Mouse (Mus musculus): Measurements from ENCODE around the gene Mymx.

Mymx gene

DNA sequence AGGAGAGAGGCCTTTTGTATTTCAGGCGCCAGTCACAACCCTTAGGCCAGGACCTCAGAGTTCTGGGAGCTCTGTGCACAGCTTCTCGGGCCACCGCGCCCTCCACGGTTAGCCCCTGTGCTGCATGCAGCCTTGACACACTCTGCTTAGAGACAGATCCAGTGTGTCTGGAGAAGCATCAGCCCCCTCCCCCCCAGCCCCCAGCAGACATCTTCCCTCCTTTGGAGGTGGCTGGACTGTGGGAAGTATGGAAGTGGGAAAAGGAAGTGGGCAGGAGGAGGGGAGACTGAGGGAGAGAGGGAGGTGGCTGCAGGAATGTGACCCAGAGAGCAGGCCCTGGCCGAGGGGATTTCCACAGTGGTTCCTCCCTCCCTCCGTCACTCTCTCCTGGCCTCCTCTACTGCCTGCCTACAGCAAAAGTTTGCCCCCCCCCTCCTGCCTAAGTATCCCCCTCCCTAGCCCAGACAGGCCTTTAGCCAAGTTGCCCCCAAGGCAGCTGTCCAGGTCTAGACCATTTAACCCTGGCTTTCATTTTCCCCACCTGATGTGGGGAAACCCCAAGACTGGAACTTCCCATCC is 44.6 kb downstream of the Mymx start:
- H3K4me3 ChIP-seq (replicated peaks; ENCODE audit: low read length) = no peak overlapping the region
- TF ChIP-seq CTCF (conservative IDR thresholded peaks at IDR 0.05; ENCODE audit: low read length) (no peak), POU5F1 (IDR thresholded peaks at IDR 0.05; ENCODE audit: borderline replicate concordance, low read length) (no peak), NANOG (IDR thresholded peaks at IDR 0.05; ENCODE audit: borderline replicate concordance, low read length) (no peak)
- H3K27me3 ChIP-seq (ENCODE audit: insufficient read depth, low read length) = peaks cover 26% of the 10 kb centered on the region
- peaks cover 23% of the 10 kb centered on the region for H3K36me3 ChIP-seq (ENCODE audit: insufficient read depth, low read length)
- H3K4me1 ChIP-seq (replicated peaks; ENCODE audit: low read depth, low read length) = peaks cover 51% of the 10 kb centered on the region
- H3K9me3 ChIP-seq (ENCODE audit: low read length) = no peaks in the 10 kb centered on the region

DNA sequence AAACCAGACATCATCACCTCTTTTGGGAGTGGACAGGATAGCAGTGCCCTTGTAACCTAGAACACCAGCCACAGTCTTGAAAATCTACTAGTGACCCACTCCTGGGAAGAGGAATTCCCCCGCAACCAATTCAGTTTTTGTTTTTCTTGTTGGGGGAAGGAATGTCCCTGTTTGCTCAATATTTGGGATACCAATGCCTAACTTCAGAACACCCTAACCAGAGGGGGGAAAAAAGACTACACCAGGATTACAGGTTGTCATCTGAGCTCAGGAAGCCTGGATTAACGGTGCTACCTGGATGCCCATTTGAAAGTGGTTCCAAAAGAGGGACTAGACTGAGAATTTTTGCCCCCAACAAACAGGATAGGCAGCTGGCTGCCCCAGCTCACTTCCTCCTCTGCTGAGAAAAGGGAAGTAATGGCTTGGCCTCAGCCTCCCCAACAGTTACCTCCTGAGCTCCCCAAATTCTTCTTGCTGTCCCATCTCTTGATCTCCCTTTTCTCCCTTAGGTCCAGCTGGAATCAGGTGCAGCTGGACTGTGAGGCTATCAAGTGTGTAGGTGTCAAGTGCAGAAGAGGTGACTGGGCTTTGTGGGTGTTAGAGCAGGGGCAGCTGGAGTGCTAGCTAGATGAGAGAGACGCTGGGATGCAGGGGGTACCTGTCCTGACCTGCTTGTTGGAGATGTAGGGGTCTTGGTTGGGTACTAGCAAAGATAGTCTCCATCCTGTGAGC is 45.2 kb downstream of the Mymx start:
- peak overlapping the region; percentile 92 for H3K4me3 ChIP-seq (replicated peaks; ENCODE audit: low read length)
- peaks cover 55% of the 10 kb centered on the region for H3K4me1 ChIP-seq (replicated peaks; ENCODE audit: low read depth, low read length)
- H3K36me3 ChIP-seq (ENCODE audit: insufficient read depth, low read length) = peaks cover 20% of the 10 kb centered on the region
- no peaks in the 10 kb centered on the region for H3K9me3 ChIP-seq (ENCODE audit: low read length)
- peaks cover 26% of the 10 kb centered on the region for H3K27me3 ChIP-seq (ENCODE audit: insufficient read depth, low read length)
- TF ChIP-seq POU5F1 (IDR thresholded peaks at IDR 0.05; ENCODE audit: borderline replicate concordance, low read length) = no peak
- TF ChIP-seq NANOG (IDR thresholded peaks at IDR 0.05; ENCODE audit: borderline replicate concordance, low read length) = no peak
- no peak for TF ChIP-seq CTCF (conservative IDR thresholded peaks at IDR 0.05; ENCODE audit: low read length)

- H3K9me3 ChIP-seq (ENCODE audit: low read length) = no peaks in the 10 kb centered on the region
- H3K27me3 ChIP-seq (ENCODE audit: insufficient read depth, low read length) = peaks cover 26% of the 10 kb centered on the region
- peaks cover 20% of the 10 kb centered on the region for H3K36me3 ChIP-seq (ENCODE audit: insufficient read depth, low read length)
- TF ChIP-seq POU5F1 (IDR thresholded peaks at IDR 0.05; ENCODE audit: borderline replicate concordance, low read length) = no peak
- no peak for TF ChIP-seq CTCF (conservative IDR thresholded peaks at IDR 0.05; ENCODE audit: low read length)
- no peak for TF ChIP-seq NANOG (IDR thresholded peaks at IDR 0.05; ENCODE audit: borderline replicate concordance, low read length)
- peak overlapping the region; percentile 92 for H3K4me3 ChIP-seq (replicated peaks; ENCODE audit: low read length)
- peaks cover 61% of the 10 kb centered on the region for H3K4me1 ChIP-seq (replicated peaks; ENCODE audit: low read depth, low read length)
These were observed 45.8 kb downstream of the Mymx start for GRCm38 (mm10) chr17:45556107-45556489.

GRCm38 (mm10) chr17:45555452-45556106 is 46.3 kb downstream of the Mymx start, which contains the start of gene Nfkbie:
TSS of gene Nfkbie (plus strand) at chr17:45555703.
- no peak for TF ChIP-seq NANOG (IDR thresholded peaks at IDR 0.05; ENCODE audit: borderline replicate concordance, low read length)
- TF ChIP-seq POU5F1 (IDR thresholded peaks at IDR 0.05; ENCODE audit: borderline replicate concordance, low read length) = no peak
- no peak for TF ChIP-seq CTCF (conservative IDR thresholded peaks at IDR 0.05; ENCODE audit: low read length)
- Histone ChIP-seq H3K27me3 (ENCODE audit: insufficient read depth, low read length) (peaks cover 26% of the 10 kb centered on the region), H3K4me3 (replicated peaks; ENCODE audit: low read length) (peak within 1 kb of the TSS; percentile 92), H3K9me3 (ENCODE audit: low read length) (no peaks in the 10 kb centered on the region), H3K36me3 (ENCODE audit: insufficient read depth, low read length) (peaks cover 18% of the 10 kb centered on the region), H3K4me1 (replicated peaks; ENCODE audit: low read depth, low read length) (peaks cover 66% of the 10 kb centered on the region)

DNA sequence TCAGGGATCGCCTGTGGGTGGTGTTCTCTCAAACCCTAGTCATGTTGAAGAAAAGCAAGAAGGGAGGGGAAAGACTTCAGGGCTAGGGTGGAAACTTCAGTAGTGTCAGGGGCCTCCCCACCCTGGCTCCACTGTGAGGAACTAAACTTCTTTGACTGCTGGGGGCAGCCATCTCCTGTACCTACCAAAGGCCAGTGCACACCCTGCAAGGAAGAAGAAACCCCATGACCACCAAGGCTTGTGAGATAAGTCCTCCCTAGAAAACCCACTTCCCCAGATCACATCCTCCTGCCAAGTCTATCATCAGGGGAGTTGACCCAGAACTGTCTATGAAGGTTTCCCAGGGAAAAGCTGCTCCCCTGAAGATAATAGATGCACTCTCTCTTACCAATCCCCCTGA is 47.5 kb downstream of the Mymx start:
- Histone ChIP-seq H3K27me3 (ENCODE audit: insufficient read depth, low read length) (peaks cover 29% of the 10 kb centered on the region), H3K4me1 (replicated peaks; ENCODE audit: low read depth, low read length) (peaks cover 70% of the 10 kb centered on the region), H3K4me3 (replicated peaks; ENCODE audit: low read length) (no peak overlapping the region), H3K9me3 (ENCODE audit: low read length) (no peaks in the 10 kb centered on the region), H3K36me3 (ENCODE audit: insufficient read depth, low read length) (peaks cover 10% of the 10 kb centered on the region; the same call in 1 of the 2 replicates)
- TF ChIP-seq POU5F1 (IDR thresholded peaks at IDR 0.05; ENCODE audit: borderline replicate concordance, low read length) = no peak
- TF ChIP-seq CTCF (conservative IDR thresholded peaks at IDR 0.05; ENCODE audit: low read length) = no peak
- TF ChIP-seq NANOG (IDR thresholded peaks at IDR 0.05; ENCODE audit: borderline replicate concordance, low read length) = no peak

DNA sequence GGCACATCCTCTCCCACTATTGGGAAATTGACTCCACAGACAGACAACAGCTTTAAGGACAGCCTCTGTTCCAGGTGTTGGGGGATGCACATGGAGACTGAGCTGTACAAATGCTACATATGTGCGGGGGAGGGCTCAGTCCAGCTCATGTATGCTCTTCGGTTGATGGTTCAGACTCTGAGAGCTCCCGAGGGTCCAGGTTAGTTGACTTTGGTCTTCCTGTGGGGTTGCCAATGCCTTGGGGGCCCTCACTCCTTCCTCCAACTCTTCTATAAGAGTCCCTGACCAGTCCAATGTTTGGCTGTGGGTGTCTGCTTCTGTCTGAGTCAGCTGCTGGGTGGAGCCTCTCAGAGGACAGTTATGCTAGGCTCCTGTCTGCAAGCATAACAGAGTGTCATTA is 48.8 kb downstream of the Mymx start:
- Histone ChIP-seq H3K4me1 (replicated peaks; ENCODE audit: low read depth, low read length) (peaks cover 64% of the 10 kb centered on the region), H3K9me3 (ENCODE audit: low read length) (no peaks in the 10 kb centered on the region), H3K36me3 (ENCODE audit: insufficient read depth, low read length) (no peaks in the 10 kb centered on the region), H3K27me3 (ENCODE audit: insufficient read depth, low read length) (peaks cover 33% of the 10 kb centered on the region), H3K4me3 (replicated peaks; ENCODE audit: low read length) (no peak overlapping the region)
- TF ChIP-seq CTCF (conservative IDR thresholded peaks at IDR 0.05; ENCODE audit: low read length) (no peak), POU5F1 (IDR thresholded peaks at IDR 0.05; ENCODE audit: borderline replicate concordance, low read length) (no peak), NANOG (IDR thresholded peaks at IDR 0.05; ENCODE audit: borderline replicate concordance, low read length) (no peak)

DNA sequence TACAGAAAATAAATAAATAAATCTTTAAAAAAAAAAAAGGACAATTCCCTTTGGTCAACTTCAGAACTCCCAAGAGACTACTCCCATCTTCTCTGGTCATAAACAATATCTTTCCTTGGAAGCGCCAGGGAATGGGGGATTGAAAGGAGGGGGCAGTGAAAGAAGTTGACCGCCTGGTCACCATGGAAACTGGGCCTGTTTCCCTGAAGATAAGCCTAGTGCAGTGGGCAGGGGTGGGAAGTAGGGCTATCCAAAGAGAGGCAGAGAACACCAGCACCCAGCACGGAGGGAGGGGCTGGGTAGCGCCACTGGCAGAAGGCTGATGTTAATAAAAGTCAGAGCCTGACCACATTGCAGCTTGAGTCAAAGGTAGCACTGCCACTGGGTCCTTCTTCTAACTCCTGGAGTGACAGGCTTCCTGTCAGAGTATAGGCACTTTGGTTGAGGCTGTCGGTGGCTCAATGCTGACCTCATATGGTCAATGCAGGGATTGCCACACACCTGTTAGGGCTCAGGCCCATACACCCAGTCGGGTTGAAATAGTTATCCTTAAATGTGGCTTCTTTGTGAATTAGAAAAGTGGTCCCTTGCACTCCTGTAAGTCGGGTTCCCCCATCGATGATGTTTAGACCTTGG is 50.0 kb downstream of the Mymx start:
- TF ChIP-seq NANOG (IDR thresholded peaks at IDR 0.05; ENCODE audit: borderline replicate concordance, low read length) (no peak), CTCF (conservative IDR thresholded peaks at IDR 0.05; ENCODE audit: low read length) (peak; percentile 95)
- H3K4me1 ChIP-seq (replicated peaks; ENCODE audit: low read depth, low read length) = peaks cover 57% of the 10 kb centered on the region
- H3K4me3 ChIP-seq (replicated peaks; ENCODE audit: low read length) = no peak overlapping the region
- peaks cover 37% of the 10 kb centered on the region for H3K27me3 ChIP-seq (ENCODE audit: insufficient read depth, low read length)
- H3K36me3 ChIP-seq (ENCODE audit: insufficient read depth, low read length) = no peaks in the 10 kb centered on the region
- H3K9me3 ChIP-seq (ENCODE audit: low read length) = no peaks in the 10 kb centered on the region

DNA sequence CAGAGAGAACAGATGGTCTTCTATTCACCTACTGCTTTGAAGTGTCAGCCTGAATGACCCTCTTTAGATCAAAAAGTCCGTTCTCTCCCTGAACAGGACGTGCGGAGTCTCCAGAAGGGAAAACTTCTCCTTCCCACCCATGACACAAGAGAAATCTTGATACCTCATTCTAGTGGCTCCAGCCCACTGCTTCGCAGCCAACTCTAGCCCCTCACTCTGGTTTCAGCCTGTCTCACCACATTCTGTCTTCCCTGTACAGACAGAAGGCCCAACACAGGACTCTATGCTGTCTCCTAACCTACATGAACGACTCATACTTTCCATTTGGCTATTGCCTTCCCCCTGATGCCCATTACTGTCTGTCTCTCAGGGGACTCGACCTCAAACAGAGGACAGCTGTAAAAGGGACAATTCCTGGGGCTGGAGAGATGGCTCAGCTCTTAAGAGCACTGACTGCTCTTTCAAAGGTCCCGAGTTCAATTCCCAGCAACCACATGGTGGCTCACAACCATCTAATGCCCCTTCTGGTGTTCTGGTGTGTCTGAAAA is 50.6 kb downstream of the Mymx start:
- H3K36me3 ChIP-seq (ENCODE audit: insufficient read depth, low read length) = no peaks in the 10 kb centered on the region
- no peak overlapping the region for H3K4me3 ChIP-seq (replicated peaks; ENCODE audit: low read length)
- H3K4me1 ChIP-seq (replicated peaks; ENCODE audit: low read depth, low read length) = peaks cover 57% of the 10 kb centered on the region
- no peak for TF ChIP-seq NANOG (IDR thresholded peaks at IDR 0.05; ENCODE audit: borderline replicate concordance, low read length)
- no peak for TF ChIP-seq POU5F1 (IDR thresholded peaks at IDR 0.05; ENCODE audit: borderline replicate concordance, low read length)
- no peak for TF ChIP-seq CTCF (conservative IDR thresholded peaks at IDR 0.05; ENCODE audit: low read length)
- H3K9me3 ChIP-seq (ENCODE audit: low read length) = no peaks in the 10 kb centered on the region
- H3K27me3 ChIP-seq (ENCODE audit: insufficient read depth, low read length) = peaks cover 37% of the 10 kb centered on the region
